Mouse (Mus musculus) 416B (cell line): ENCODE results near the gene Prdm11.
A peak's percentile ranks its signal among the peaks of the same experiment; 100 is the strongest.

Experiments used
- DNase-seq: peaks from one replicate; pipeline ENCODE4 v3.0.0; 2011; ENCODE audit warnings: low read depth

Prdm11 gene

GRCm38 (mm10) chr2:93045818-93046508 lies at the start of gene Prdm11:
Gene Prdm11 (minus strand): TSS chr2:93046167.
- DNase-seq, result peak; percentile 35

DNA sequence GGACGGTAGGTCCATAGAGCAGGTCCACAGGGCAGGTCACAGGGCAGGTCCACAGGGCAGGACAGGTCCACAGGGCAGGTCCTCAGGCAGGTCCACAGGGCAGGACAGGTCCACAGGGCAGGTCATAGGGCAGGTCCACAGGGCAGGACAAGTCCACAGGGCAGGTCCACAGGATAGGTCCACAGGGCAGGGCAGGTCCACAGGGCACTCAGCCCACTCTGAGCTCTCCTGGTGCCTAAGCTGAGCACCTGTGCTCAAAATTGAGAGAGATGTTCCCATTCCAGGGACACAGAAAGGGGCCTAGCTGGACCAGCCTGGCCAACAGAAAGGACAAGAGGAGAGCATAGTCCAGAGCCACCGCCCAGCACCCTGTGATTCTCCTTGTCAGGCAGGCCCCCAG lies 46.4 kb upstream of the Prdm11 start:
- no peak for DNase-seq

DNA sequence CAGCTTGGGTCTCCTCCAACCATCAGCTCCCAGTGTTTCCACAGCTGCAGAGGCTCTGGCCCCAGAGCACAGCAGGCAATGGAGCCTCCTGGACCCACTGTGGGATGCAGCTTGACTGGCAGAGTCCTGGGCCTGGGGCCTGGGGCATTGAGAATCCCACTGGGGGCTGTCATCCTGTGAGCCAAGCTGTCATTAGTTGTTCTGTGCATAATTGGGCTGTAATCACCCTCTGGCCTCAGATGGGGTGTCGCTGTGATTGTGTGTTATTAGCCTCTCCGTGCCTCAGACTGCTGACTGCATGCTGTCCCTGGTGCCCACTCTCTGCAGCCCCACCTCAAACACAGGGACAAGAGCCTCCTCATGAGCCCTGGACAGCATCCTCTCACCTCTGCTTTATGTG lies 45.7 kb upstream of the Prdm11 start:
- no peak for DNase-seq

DNA sequence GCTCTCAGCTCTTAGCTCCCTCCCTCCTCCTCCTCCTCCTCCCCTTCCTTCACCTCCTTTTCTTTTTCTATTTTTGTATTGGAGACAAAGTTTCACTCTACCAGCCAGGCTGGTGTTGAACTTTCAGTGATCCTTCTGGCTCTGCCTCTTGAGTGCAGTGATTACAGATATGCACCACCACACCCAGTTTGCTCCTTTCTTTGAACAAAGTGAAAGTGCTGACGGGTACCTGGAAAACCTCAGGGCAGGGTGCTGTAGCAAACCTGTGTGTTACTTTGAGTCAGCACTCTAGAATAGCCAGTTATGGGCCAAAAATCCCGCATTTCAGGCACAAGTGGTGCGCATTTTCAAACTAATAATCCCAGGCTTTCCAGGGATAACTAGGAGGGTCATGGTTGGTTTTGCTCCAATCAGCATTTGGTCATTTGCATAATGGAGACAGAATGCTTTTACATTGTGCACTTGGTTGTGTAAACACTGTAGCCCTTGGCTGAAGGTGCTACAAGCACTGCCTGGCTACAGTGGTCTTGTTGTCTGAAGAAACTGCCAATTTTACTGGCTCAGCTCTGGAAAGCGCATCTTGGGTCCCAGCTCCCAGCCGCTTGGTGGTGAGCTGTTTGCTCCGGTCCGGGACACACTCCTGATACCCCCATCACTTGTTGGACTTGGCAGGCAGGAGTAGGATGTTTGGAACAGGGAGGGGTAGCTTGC lies 43.6 kb upstream of the Prdm11 start:
- no peak for DNase-seq

DNA sequence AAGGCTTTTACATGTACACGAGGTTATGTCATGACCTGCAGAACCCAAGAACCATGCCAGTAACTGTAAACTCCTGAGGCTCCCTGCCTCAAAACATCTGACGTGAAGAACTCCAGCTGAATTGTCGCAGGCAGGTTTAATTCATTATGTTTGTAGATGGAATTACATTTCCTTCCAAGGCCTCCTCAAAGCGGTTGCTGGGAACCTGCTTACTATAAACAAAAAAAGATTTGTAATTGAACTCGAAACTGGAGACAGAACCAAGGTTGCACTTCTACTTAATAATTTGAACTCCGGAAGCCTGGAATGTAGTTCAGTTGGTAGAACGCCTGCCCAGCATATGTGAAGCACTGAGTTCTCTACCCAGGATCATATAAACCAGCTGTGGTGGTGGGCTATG lies 42.0 kb upstream of the Prdm11 start:
- DNase-seq, result no peak

DNA sequence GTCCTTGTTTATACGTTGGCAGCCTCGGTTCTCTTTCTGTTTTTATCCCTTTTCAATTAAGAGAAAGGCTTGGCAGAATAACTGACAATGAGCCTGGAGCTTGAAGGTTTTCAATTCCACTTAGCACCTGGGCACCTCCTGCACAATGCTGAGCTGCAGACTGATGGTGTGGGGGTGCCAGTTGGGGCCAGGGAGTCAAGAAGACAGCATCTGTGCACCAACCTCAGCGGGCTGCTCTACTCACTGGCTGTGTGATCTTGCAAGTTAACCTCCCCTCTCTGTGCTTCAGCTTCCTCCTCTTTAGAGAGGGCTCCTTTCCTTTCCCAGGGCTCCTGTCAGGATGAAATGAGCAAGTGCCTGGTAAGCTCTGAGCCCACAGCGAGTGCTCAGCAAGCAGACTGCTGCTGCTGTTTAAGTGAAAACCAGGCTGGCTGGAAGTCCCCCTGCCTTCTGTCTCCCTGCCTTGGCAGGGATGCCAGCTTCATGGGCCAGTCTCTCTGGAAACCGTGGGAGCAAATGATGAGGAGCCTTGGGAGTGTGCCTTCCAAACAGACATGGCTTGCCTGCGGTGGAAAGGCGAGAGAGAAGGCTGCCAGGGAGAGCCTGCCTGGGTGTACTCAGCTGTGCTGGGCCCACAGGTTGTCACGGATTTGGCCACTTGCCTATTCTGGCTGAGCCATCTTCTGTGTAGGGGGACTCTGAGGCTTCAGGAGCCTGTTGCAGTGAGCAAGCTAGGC lies 39.5 kb upstream of the Prdm11 start:
- no peak for DNase-seq

DNA sequence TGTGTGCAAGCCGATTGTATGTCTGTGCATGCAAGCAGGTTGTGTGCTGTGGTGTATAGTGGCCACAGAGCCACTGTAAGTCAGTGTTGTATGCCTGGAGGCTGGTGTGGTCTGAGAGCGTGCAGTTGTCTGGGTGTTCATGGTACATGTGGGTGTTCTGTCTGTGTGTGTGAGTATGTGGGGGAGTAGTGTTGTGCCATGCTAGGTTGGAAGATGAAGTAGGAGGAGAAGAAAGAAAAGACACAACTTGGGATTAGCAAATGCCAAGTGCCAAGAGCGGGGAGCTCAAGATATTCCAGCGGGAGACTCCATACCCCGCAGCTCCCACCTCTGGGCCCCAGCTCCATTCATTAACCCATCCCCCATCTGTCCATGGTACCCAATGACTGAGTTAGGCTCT lies 38.5 kb upstream of the Prdm11 start:
- no peak for DNase-seq

DNA sequence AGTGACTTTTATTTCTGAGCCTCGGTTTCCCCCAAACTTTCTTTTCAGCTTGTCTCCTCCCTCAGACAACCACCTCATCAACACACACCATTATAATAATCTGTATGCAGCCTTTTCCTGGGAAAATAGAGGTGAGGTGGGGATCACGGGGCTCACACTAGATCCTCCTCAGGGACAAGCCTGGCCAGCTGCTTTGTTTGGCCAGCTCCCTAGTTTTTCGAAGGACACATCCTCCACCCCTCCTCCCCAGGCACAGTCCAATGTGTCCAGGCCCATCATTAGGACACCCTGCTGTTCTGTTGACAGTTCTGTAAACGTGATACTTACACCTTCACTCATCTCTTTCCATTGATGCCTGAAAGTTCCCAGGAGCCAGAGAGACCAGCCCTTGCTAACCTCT lies 37.4 kb upstream of the Prdm11 start:
- no peak for DNase-seq

GRCm38 (mm10) chr2:93082846-93083245 lies 36.9 kb upstream of the Prdm11 start:
- no peak for DNase-seq

DNA sequence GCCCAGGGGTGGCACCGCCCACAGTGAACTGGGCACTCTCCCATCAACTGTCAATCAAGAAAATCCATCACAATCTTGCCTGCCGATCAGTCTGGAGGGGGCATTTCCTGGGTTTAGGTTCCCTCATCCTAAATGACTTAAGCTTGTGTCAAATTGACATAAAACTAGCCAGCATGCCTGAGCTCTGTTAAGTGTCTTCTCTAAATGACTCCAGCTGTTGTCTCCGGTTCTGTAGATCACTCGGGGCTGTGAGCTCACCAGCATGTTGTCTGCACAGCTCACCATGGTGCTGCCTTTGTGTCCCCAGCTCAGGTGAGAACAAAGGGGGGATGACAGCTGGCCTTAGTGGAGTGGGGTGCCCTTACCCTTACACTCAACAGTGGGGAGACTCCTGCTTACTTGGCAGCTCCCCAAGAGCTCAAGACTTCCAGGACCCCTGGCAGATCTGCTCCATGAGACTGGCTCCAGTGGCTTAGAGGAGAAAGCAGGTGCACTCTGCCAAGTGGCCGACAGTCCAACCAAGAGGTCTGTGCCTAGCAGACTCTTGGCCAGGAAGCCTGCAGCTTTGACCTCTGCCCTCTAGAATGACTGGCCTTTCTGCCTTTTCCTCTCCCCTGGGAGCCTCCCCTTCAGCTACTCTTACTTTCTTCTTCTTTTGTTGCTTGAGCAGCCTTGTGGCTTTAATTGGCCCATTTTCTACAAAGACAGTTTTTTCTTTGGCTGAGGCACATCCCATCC lies 35.1 kb upstream of the Prdm11 start:
- DNase-seq, result peak; percentile 17

DNA sequence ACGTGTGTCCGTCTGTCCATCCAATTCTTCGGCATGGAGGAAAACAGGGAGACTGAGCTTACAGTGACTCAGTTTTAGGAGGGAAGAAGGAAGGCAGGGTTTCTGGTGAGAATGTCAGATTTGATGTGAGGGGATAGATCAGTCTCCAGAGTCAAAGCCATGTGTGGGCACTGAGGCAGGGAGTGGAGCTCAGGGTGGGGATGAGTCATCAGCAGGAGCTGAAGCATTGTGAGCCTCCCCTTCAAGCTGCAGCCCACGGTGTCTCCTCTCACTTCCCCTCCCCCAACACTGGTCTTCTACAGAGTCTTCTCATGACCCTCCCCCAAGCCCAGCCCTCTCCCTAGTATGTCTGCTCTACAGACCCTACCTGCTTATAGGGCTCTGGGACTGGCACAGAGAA lies 33.4 kb upstream of the Prdm11 start:
- no peak for DNase-seq

GRCm38 (mm10) chr2:93076578-93076955 lies 30.6 kb upstream of the Prdm11 start:
- no peak for DNase-seq

GRCm38 (mm10) chr2:93075738-93076577 lies 30.0 kb upstream of the Prdm11 start:
- DNase-seq, result peak; percentile 65

DNA sequence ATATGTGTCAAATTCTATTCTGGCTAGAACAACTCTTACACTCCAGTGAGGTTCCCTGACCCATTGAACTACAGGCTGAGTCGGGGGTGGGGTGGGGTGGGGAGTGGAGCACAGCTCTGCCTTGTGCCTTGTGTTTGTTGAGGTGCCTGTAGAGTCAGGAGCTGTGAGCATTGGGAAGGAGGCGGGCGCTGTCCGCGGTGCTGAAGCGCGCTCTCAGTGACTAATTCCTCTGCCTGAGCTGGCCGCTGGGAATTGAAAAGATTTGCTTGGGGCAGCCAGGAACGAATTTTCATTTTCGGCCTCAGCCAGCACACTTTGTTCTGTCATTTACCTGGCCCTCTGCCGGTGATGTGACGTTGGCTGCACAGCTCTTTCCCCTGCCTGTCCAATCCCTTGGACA lies 25.7 kb upstream of the Prdm11 start:
- peak; percentile 58 for DNase-seq

DNA sequence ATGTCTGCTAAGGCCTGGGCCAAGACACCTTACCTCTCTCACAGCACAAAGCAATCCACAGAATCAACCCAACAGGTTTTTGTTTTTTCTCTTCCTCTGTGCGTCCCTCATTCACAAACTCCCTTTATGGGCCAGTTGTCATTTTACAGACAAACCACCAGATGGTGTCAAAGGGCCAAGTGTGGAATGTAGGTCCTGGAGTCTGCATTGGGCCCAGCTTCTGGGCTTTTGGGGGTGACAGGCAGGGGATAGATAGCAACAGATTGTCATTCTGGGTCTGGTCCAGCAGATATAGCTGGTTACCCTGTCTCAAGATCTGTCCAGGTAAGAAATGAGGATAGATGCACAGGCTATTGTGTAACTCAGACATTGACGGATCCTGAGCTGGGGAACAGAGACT lies 23.0 kb upstream of the Prdm11 start:
- DNase-seq, result peak; percentile 48

GRCm38 (mm10) chr2:93063347-93063746 lies 17.4 kb upstream of the Prdm11 start:
- no peak for DNase-seq

GRCm38 (mm10) chr2:93051873-93052272 lies 5.9 kb upstream of the Prdm11 start:
- DNase-seq, result no peak

DNA sequence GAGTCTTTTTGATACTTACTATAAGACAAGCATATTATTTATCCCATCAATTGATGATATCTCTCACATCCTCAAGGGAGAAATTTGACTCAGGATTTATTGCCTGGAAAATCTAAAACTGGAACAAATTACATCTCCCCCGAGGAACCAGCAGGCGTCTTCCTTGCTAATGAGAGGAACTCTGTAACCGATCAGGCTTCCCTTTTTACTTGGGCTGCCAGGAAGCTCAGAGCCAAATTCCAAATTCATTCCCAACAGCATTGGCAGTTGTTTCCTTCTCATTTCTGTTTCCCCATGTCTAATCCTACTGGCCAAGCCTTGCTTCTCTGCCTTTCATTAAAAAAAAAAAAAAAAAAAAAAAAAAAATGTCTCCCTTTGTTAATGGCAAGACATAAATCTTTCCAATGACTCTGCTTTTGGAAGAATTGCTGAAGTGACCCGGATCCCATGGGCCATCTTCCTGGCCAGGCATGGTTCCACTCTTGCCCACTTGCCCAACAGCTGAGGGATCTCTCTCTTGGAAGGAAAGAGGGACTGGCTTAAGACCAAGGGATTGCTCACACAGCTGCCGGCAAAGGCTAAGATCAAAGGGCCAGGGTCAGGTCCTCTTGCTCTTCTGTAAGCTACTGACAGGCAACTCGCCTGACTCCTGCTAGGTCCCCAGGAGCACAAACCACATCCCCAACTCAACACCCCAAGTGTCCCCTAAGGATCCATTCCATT lies 2.8 kb upstream of the Prdm11 start:
- no peak for DNase-seq

DNA sequence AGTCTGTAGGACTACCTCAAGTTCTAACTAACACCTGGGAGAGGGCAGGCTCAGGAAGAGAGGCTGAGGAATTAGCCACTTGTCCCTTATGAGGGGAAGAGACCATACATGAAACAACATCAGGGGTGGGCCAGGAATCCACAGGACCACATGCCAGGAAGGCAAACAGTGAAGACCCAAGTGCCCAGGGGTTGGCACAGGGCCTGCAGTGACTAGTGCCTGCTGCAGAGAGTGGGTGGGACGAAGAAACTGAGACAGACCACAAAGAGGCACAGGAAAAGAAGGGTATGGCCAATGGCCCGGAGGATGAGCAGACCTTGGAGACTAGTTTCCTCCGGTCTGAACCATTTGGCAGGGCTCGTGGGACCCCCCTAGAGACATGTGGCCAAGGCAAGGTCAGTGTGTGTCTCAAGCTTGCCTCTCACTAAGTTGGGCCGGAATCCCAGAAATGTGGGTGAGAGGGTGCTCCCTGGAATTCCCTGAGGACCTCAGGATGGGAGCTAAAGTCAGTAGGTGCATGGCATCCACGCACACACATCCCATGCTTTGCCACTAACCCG lies 1.6 kb upstream of the Prdm11 start:
- peak; percentile 59 for DNase-seq

- peak; percentile 51 for DNase-seq
These were observed 1.1 kb upstream of the Prdm11 start for GRCm38 (mm10) chr2:93047036-93047435.

- peak; percentile 36 for DNase-seq
These were observed 505 bp upstream of the Prdm11 start for GRCm38 (mm10) chr2:93046509-93046835.
